Mouse (Mus musculus) hematopoietic stem cell, adult 5-6 weeks (primary cell): ENCODE data around the gene Sost. TPM values are rescaled to one million over a fixed set of nuclear protein-coding genes. Genes with fewer than 3 reads are reported as not detected.

Source experiments
- ATAC-seq, 2 experiments: fragments of 125-278 bp in 1 of 2; replicated peaks in 1 of 2; 2 replicates each; pipeline ENCODE4 v1.8.0; 2016 to 2017; ENCODE audit warnings: inconsistent platforms in 2 of 2, mild to moderate bottlenecking in 2 of 2, moderate number of reproducible peaks in 2 of 2, low read depth in 1 of 2, moderate TSS enrichment in 1 of 2; ENCODE audit not compliant: low FRiP score in 2 of 2, poor library complexity in 2 of 2, severe bottlenecking in 2 of 2, insufficient read depth in 1 of 2, low TSS enrichment in 1 of 2
- total RNA-seq: library from RNA; stranded (forward); fragments of 172-1452, 232-1000 nt; gene quantifications from 2 replicates; pipeline ENCODE4 v1.2.3, GENCODE M21; 2017

Gene Sost
- total RNA-seq, 1 experiment from 2014 or later: not detected

- no peak for ATAC-seq
Measured at GRCm38 (mm10) chr11:101965553-101965952, 1.3 kb downstream of the Sost start.

- no peak for ATAC-seq
Measured at GRCm38 (mm10) chr11:101964647-101965046, 2.2 kb downstream of the Sost start.

DNA sequence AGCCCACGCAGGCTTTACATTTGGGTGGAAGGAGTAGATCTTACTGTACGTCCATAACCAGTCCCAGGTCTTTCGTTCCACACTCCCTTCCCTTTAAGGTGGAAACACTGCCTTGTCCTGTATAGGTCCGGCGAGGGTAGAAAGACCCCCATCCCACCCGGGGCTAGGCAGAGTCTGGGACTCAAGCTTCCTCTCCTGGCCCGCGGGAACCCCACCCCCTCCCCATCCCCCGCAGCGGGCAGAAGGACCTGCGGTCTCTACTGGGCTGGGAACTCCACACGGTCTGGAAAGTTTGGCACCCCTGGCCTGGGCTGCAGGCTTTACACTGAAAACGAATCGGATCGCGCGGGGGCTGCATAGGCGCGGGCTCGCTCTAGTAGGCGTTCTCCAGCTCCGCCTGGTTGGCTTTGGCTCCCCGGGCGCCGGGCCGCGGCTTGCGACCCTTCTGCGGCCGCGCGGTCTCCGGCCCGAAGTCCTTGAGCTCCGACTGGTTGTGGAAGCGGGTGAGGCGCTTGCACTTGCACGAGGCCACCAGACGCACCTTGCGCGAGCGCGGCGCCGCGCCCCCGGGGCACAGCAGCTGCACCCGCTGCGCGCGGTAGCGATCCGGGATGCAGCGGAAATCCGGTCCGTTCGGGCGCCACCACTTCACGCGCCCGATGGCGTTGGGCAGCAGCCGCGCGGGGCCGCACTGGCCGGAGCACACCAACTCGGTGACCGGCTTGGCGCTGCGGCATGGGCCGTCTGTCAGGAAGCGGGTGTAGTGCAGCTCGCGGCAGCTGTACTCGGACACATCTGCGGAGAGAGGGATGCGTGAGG, 3.1 kb downstream of the Sost start:
- ATAC-seq: no peak

DNA sequence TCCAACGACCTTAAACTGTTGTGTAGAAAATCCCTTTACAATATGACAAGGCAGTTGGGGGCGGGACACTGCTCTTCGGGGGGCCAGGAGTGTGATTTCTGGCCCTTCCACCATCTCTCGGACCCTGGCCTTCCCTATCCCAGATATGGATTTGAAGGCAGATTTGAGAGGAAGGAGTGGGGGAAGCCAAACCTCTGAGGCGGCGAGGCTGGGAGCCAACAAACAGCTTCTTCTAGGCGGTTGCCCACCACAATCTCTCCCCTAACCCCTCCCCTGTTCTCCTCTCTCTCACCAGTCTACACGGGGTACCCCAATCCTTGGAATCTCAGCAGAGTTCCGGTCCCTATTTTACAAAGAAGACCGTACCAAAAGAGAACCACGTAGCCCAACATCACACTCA, 3.8 kb downstream of the Sost start:
- no peak for ATAC-seq

DNA sequence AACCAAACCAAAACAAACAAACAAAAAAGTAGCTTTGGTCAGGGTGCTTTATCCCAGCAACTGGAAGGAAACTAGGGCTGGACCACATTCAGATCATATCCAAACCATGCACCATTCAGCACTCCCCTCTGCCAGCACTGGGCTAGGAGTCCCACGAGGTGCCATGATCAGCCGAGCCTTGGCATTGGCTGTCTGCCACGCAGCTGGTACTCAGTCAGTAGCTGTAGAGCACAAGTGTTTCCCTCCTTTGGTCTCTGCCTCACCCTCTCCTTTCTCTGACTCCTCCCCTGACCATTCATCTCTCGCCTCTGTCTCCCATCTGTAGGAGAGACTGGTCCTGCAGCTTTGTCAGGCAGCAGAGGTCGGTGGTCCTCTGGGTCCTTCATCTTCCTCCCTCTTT, 9.3 kb downstream of the Sost start:
- no peak for ATAC-seq

DNA sequence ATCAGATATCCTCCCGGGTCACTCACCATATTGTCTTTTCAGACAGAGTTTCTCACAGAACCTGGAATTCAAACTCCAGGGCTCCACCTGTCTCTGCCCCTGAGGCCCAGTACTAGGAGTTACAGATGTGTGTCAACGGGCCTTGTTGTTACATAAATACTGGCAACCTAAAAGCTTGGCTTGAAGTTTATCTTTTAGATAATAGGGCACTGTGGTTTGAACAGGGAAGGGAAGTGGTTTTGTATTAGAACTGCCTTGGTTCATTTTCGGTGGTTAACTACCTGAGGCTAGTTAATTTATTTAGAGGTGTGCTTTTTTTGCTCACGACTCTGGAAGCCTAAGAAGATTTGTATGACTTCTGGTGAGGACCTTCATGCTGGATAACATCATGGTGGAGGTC, 13.4 kb downstream of the Sost start:
- ATAC-seq: no peak

- peak; percentile 88 to 96 for ATAC-seq
Measured at GRCm38 (mm10) chr11:101952541-101953341, 14.1 kb downstream of the Sost start.

GRCm38 (mm10) chr11:101950021-101950420, 16.8 kb downstream of the Sost start:
- ATAC-seq: no peak

GRCm38 (mm10) chr11:101946525-101946924, 20.3 kb downstream of the Sost start:
- ATAC-seq: no peak

- no peak for ATAC-seq
Measured at GRCm38 (mm10) chr11:101943055-101943454, 23.8 kb downstream of the Sost start.

- ATAC-seq: no peak
Measured at GRCm38 (mm10) chr11:101937108-101937507, 29.7 kb downstream of the Sost start.

DNA sequence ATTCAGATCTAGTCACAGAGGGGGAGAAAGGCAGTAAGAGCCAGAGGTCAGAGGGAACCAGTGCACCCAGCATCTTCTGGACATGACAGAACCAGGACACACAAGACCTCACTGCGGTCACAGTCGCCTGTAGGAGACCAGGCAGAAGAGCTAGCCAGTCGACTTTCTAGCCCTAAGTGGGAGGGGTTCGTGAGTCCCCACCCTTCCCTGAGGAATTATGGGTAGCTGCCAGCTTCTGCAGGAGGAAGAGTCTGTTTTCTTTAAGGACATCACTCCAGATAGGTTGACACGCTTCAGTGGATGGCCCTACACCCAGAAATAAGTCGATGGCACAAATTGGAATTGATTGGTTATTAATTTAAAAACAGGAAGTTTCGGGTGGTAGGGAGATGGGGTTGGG, 30.4 kb downstream of the Sost start:
- ATAC-seq: no peak

- ATAC-seq: no peak
Measured at GRCm38 (mm10) chr11:101935743-101936142, 31.1 kb downstream of the Sost start.

- no peak for ATAC-seq
Measured at GRCm38 (mm10) chr11:101931978-101932377, 34.8 kb downstream of the Sost start.

GRCm38 (mm10) chr11:101928030-101928762, 38.6 kb downstream of the Sost start:
- ATAC-seq: peak in 1 of 2 experiments; percentile 48; a peak in 1 of 4 replicates

- ATAC-seq: no peak
Measured at GRCm38 (mm10) chr11:101926951-101927589, 39.7 kb downstream of the Sost start.

DNA sequence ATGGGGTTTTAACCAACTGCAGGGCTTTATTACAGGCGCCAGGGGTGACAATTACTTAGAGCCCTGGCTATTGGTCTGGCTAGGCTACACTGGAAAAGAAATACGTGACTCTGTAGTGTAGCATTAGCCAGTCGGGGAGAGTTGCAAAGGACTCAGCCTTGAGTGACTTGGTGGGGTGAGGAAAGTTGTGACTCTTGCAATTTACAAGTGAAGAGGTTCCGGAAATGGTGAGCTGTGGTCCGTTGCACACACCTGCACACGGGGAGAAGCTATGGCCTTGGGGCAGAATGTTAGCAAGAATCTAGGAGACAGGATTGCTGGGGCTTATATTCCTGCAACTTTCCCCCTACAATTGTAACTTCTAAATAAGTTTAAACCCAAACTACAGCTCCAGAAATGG, 41.2 kb downstream of the Sost start:
- ATAC-seq: no peak
